Comparison of ENCODE assay signal across 16 mouse cellular contexts in the genomic region with DNA sequence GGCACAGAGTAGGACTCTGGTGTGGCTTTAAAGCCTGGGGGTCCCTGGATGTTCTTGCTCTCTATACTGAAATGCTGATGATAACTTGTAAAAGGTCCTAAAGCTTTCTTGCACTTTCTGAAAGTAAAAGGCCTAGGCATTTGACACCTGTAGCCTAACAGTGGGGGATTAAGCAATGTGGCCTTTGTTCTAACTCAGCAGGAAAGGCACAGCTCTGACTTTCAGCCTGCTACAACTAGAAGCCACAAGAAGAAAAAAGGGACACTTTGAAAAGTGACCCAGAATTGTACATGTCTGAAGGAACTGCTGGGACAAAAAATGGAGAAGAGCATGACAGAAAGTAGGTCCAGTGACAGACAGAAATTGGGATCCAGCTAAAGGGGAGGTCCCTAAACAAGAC.
"Had no signal": no experiment of that assay in that cellular context is flagged by ENCODE, and none has a peak within 500 bp of the region (broad histone marks: within the 10 kb centered on the region; RNA-seq: fewer than 3 reads in every experiment).

No protein-coding gene starts in this region.

- H3K4me3 ChIP-seq: neural tube, embryonic 13.5 days; neural tube, embryonic 15.5 days; stomach, embryonic 15.5 days had no signal

- DNase-seq: retina, postnatal 1 day; right cerebral cortex, adult 18-20 months; right cerebral cortex, postnatal 14 days; right cerebral cortex, postnatal 25 days; right cerebral cortex, postnatal 4 days; spleen, adult 18-20 months; thymus, adult 18-20 months; thymus, adult 2 months; thymus, postnatal 14 days; thymus, postnatal 25 days; thymus, postnatal 36 days; thymus, postnatal 4 days had no signal

- H3K36me3 ChIP-seq: neural tube, embryonic 13.5 days; neural tube, embryonic 15.5 days; stomach, embryonic 15.5 days had no signal

- H3K27ac ChIP-seq: neural tube, embryonic 13.5 days; neural tube, embryonic 15.5 days; stomach, embryonic 15.5 days; stomach, postnatal 0 days had no signal

- H3K27me3 ChIP-seq: neural tube, embryonic 13.5 days; neural tube, embryonic 15.5 days; stomach, embryonic 15.5 days had no signal

- H3K4me1 ChIP-seq: neural tube, embryonic 13.5 days; neural tube, embryonic 15.5 days; stomach, embryonic 15.5 days had no signal

- H3K9me3 ChIP-seq: neural tube, embryonic 13.5 days; neural tube, embryonic 15.5 days; stomach, embryonic 15.5 days had no signal

- H3K9ac ChIP-seq: neural tube, embryonic 13.5 days; neural tube, embryonic 15.5 days; stomach, embryonic 15.5 days had no signal

- H3K4me2 ChIP-seq: neural tube, embryonic 13.5 days; neural tube, embryonic 15.5 days; stomach, embryonic 15.5 days had no signal
